Mouse (Mus musculus) MEL (cell line): Measurements from ENCODE around the gene Phgr1.

ENCODE experiments used
- CTCF ChIP-seq, 3 experiments: IDR thresholded peaks in 2 of 3; conservative IDR thresholded peaks in 1 of 3; 2 replicates each; pipeline ENCODE4 v1.5.1; 2011 to 2012; ENCODE audit warnings: low read length in 3 of 3, low read depth in 2 of 3, mild to moderate bottlenecking in 2 of 3, improper control_type of control experiment in 1 of 3, inconsistent platforms in 1 of 3, mixed read lengths in 1 of 3, moderate library complexity in 1 of 3; ENCODE audit not compliant: control insufficient read depth in 1 of 3, insufficient read depth in 1 of 3, poor library complexity in 1 of 3, severe bottlenecking in 1 of 3
- E2F4 ChIP-seq: IDR thresholded peaks from 2 replicates; pipeline ENCODE4 v1.6.1; 2011; ENCODE audit warnings: low read depth, low read length, improper control_type of control experiment, borderline replicate concordance
- HCFC1 ChIP-seq: IDR thresholded peaks from 2 replicates; pipeline ENCODE4 v1.6.1; 2012; ENCODE audit warnings: low read depth, mild to moderate bottlenecking, inconsistent platforms, low read length, improper control_type of control experiment, moderate library complexity
- MXI1 ChIP-seq: IDR thresholded peaks from 2 replicates; pipeline ENCODE4 v1.6.1; 2011; ENCODE audit warnings: mild to moderate bottlenecking, low read depth, low read length, improper control_type of control experiment
- POLR2A ChIP-seq, 2 experiments: IDR thresholded peaks; 2 replicates each; pipeline ENCODE4 v1.6.1; 2011 to 2012; ENCODE audit warnings: low read length in 2 of 2, mild to moderate bottlenecking in 2 of 2, control low read depth in 1 of 2, improper control_type of control experiment in 1 of 2, low read depth in 1 of 2, moderate library complexity in 1 of 2; ENCODE audit not compliant: control insufficient read depth in 1 of 2, insufficient read depth in 1 of 2, poor library complexity in 1 of 2

DNA sequence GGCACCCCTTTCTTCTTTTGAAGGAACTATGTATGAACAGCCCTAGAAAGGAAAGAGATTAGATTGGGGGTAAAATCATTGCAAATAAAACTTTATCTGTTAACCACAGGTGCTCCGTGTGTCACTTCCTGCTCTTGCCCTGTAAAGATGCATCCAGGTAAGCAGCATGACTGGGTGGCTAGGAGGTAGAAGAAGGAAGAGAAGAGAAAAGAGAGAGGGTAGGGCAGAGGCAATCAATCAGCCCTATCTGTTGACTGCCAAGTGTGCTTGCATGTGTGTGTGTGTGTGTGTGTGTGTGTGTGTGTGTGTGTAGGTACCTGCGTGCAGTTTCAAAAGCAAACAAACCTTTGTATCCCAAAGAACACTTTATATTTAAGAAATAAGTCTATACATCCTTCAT is 2.0 kb downstream of the Phgr1 start:
- TF ChIP-seq CTCF (IDR thresholded peaks at IDR 0.05 in 2 of 3, conservative IDR thresholded peaks at IDR 0.05 in 1 of 3; ENCODE audit: control insufficient read depth in 1 of 3, insufficient read depth in 1 of 3, low read depth in 2 of 3, low read length in 3 of 3, poor library complexity in 1 of 3, severe bottlenecking in 1 of 3) (no peak), POLR2A (IDR thresholded peaks at IDR 0.05; ENCODE audit: control insufficient read depth in 1 of 2, insufficient read depth in 1 of 2, low read depth in 1 of 2, low read length in 2 of 2, poor library complexity in 1 of 2) (no peak), MXI1 (no peak), HCFC1 (no peak), E2F4 (no peak)
